Mouse (Mus musculus): ENCODE measurements at regions not wholly inside any gene's neighbourhood (a gene's known extent, or its start where the extent isn't known, plus 50 kb on each side); places are given as distances from the start of the nearest gene placed in this dataset.

DNA sequence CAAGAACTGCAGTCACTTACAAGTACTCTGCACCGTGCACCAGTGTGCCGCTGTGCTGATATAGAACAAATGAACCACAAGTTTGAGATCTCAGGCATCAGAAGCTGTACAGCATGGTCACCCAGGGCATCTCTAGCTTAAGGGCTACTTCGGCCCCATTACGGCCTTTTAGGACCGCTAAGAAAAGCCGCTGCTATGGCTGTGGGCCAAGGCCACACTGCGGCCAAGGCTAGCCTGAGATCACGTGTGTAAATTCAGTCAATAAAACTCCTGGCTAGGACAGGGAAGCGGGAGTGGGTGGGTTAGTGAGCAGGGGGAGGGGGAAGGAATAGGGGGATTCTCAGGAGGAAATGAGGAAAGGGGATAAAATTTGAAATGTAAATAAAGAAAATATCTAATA lies 50.9 kb upstream of the Atp12a start:
- DNase-seq: no peak

DNA sequence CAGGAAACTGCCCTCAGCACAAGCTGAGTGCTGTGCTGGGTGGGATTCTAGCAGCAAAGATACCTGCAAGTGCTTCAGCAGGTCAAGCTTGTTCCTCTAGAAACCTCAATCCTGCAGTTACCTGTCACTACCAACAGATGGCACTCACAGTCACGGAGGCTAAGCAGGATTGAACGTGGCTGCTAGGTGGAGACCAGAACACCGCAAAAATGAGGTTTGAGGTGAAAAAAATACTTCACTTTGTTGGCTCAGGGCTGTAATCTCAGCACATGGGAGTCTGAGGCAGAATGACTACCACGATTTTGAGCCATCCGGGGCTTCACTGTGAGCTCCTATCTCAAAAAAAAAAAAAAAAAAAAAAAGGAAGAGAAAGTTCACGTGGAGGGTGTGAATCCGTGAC lies 50.4 kb upstream of the Atp12a start:
- peak; percentile 60 for DNase-seq

Data from right cerebral cortex, adult 18-20 months (tissue).